Mouse (Mus musculus) intestine, postnatal 0 days (tissue): Measurements from ENCODE around the gene Olfr355. TPM values are rescaled to one million over a fixed set of nuclear protein-coding genes. Genes with fewer than 3 reads are reported as not detected.

Experiments used
- ATAC-seq: fragments of 200-750 bp; cut with Nextera tagmentation; 2 replicates; pipeline ENCODE4 v1.8.0; 2017; ENCODE audit warnings: mild to moderate bottlenecking, moderate TSS enrichment, moderate library complexity
- H3K27ac ChIP-seq: fragments of 300-500 bp; sonication (generic); 2 replicates; pipeline ENCODE4 v1.5.1; 2014; ENCODE audit warnings: mild to moderate bottlenecking, low read depth, low read length, moderate library complexity
- H3K27me3 ChIP-seq: fragments of 300-500 bp; sonication (generic); replicated peaks from 2 replicates; pipeline ENCODE4 v1.6.1; 2014; ENCODE audit warnings: low read length, mixed read lengths; ENCODE audit not compliant: control insufficient read depth, insufficient read depth
- H3K36me3 ChIP-seq: fragments of 300-500 bp; sonication (generic); 2 replicates; pipeline ENCODE4 v1.6.1; 2014; ENCODE audit warnings: mild to moderate bottlenecking, moderate library complexity; ENCODE audit not compliant: control insufficient read depth, insufficient read depth
- H3K4me1 ChIP-seq: fragments of 300-500 bp; sonication (generic); replicated peaks from 2 replicates; pipeline ENCODE4 v1.6.1; 2014; ENCODE audit warnings: antibody characterized with exemption, low read length, mixed read lengths; ENCODE audit not compliant: control insufficient read depth, insufficient read depth
- H3K4me2 ChIP-seq: fragments of 300-500 bp; sonication (generic); replicated peaks from 2 replicates; pipeline ENCODE4 v1.6.1; 2014; ENCODE audit warnings: low read depth, mild to moderate bottlenecking, moderate library complexity
- H3K4me3 ChIP-seq: fragments of 300-500 bp; sonication (generic); 2 replicates; pipeline ENCODE4 v1.5.1; 2014; ENCODE audit warnings: low read depth, low read length
- H3K9ac ChIP-seq: fragments of 300-500 bp; sonication (generic); 2 replicates; pipeline ENCODE4 v1.6.1; 2014; ENCODE audit warnings: mild to moderate bottlenecking, low read depth, low read length
- H3K9me3 ChIP-seq: fragments of 300-500 bp; sonication (generic); 2 replicates; pipeline ENCODE4 v1.6.1; 2016; ENCODE audit warnings: mixed run types; ENCODE audit not compliant: control insufficient read depth
- CTCF ChIP-seq: sonication (generic); IDR thresholded peaks from 2 replicates; pipeline ENCODE4 v1.5.1; 2016; ENCODE audit warnings: low read depth, mild to moderate bottlenecking, control low read depth, antibody characterized with exemption, moderate library complexity
- WGBS: fragments of 180-500 bp; shearing (Covaris S2); extraction: QIAGEN DNeasy Blood & Tissue Kit; methylation state at CpG from one replicate; pipeline ENCODE4 v1.1.7; 2014; 5-methylcytosine and 5-hydroxymethylcytosine counted together
- polyA plus RNA-seq: library from polyadenylated mRNA; unstranded; fragments of >200 nt; fragmentation: Nextera tagmentation; extraction: Ambion mirVana; gene quantifications from 2 replicates; pipeline ENCODE4 v1.2.1, GENCODE M21; 2015

The Olfr355 gene
- polyA plus RNA-seq, result not detected in 2 replicates

- no peak within 1 kb of the TSS for H3K4me3 ChIP-seq
- no peak within 1 kb of the TSS for H3K27ac ChIP-seq
- no peaks in the 10 kb centered on the region for H3K9me3 ChIP-seq
- no peak for ATAC-seq
- no peaks in the 10 kb centered on the region for H3K27me3 ChIP-seq
- no peak within 1 kb of the TSS for H3K9ac ChIP-seq
- H3K4me2 ChIP-seq, result no peak within 1 kb of the TSS
- no peaks in the 10 kb centered on the region for H3K4me1 ChIP-seq
- TF ChIP-seq CTCF, result no peak
- H3K36me3 ChIP-seq, result no peaks in the 10 kb centered on the region
Measured at GRCm38 (mm10) chr2:36928797-36929196, at the start of gene Olfr355. TSS of gene Olfr355 (minus strand) at chr2:36928897.

GRCm38 (mm10) chr2:36936821-36937220 is 8.1 kb upstream of the Olfr355 start, which contains the start of gene Olfr356:
TSS of gene Olfr356 (plus strand) at chr2:36937121.
- H3K4me1 ChIP-seq, result no peaks in the 10 kb centered on the region
- no peaks in the 10 kb centered on the region for H3K36me3 ChIP-seq
- H3K4me2 ChIP-seq, result no peak within 1 kb of the TSS
- no peak for ATAC-seq
- no peak within 1 kb of the TSS for H3K9ac ChIP-seq
- no peak for TF ChIP-seq CTCF
- H3K27me3 ChIP-seq, result no peaks in the 10 kb centered on the region
- H3K27ac ChIP-seq, result no peak within 1 kb of the TSS
- WGBS, result 84% methylated on average over 2 of the region's 2 CpGs
- no peaks in the 10 kb centered on the region for H3K9me3 ChIP-seq
- H3K4me3 ChIP-seq, result no peak within 1 kb of the TSS

GRCm38 (mm10) chr2:36905380-36905779 is 23.3 kb downstream of the Olfr355 start, which contains the start of gene Olfr354:
TSS of gene Olfr354 (plus strand) at chr2:36905680.
- Histone ChIP-seq H3K4me2 (no peak within 1 kb of the TSS), H3K36me3 (no peaks in the 10 kb centered on the region), H3K9ac (no peak within 1 kb of the TSS), H3K9me3 (no peaks in the 10 kb centered on the region), H3K27ac (no peak within 1 kb of the TSS), H3K27me3 (no peaks in the 10 kb centered on the region), H3K4me1 (no peaks in the 10 kb centered on the region), H3K4me3 (no peak within 1 kb of the TSS)
- ATAC-seq, result no peak
- no peak for TF ChIP-seq CTCF

- Histone ChIP-seq H3K4me2 (no peak overlapping the region), H3K9ac (no peak overlapping the region), H3K27me3 (no peaks in the 10 kb centered on the region), H3K4me1 (no peaks in the 10 kb centered on the region), H3K9me3 (no peaks in the 10 kb centered on the region), H3K4me3 (no peak overlapping the region), H3K27ac (no peak overlapping the region), H3K36me3 (no peaks in the 10 kb centered on the region)
- ATAC-seq, result no peak
- TF ChIP-seq CTCF, result no peak
Measured at GRCm38 (mm10) chr2:36897114-36897513, 31.6 kb downstream of the Olfr355 start.

GRCm38 (mm10) chr2:36892836-36893235 is 35.9 kb downstream of the Olfr355 start, which contains the start of gene Olfr353:
TSS of gene Olfr353 (minus strand) at chr2:36892936.
- Histone ChIP-seq H3K4me2 (no peak within 1 kb of the TSS), H3K27ac (no peak within 1 kb of the TSS), H3K4me1 (no peaks in the 10 kb centered on the region), H3K9ac (no peak within 1 kb of the TSS), H3K4me3 (no peak within 1 kb of the TSS), H3K9me3 (no peaks in the 10 kb centered on the region), H3K27me3 (no peaks in the 10 kb centered on the region), H3K36me3 (no peaks in the 10 kb centered on the region)
- TF ChIP-seq CTCF, result no peak
- ATAC-seq, result no peak

Other genes starting within 250 kb of the Olfr355 start
- not detected in 2 replicates for gene Olfr346, start 243.1 kb downstream of the Olfr355 start, polyA plus RNA-seq
- not detected in 2 replicates for gene Olfr347, start 197.0 kb downstream of the Olfr355 start, polyA plus RNA-seq
- gene Olfr348, start 144.6 kb downstream of the Olfr355 start, polyA plus RNA-seq, result not detected in 2 replicates
- not detected in 2 replicates for gene Olfr50, start 138.4 kb downstream of the Olfr355 start, polyA plus RNA-seq
- gene Olfr3, start 111.9 kb downstream of the Olfr355 start, polyA plus RNA-seq, result not detected in 2 replicates
- gene Olfr350, start 82.6 kb downstream of the Olfr355 start, polyA plus RNA-seq, result not detected in 2 replicates
- not detected in 2 replicates for gene Olfr351, start 66.2 kb downstream of the Olfr355 start, polyA plus RNA-seq
- gene Olfr352, start 60.4 kb downstream of the Olfr355 start, polyA plus RNA-seq, result not detected in 2 replicates
- gene Olfr353, start 36.0 kb downstream of the Olfr355 start, polyA plus RNA-seq, result not detected in 2 replicates
- not detected in 2 replicates for gene Olfr354, start 23.2 kb downstream of the Olfr355 start, polyA plus RNA-seq
- gene Olfr356, start 8.2 kb upstream of the Olfr355 start, polyA plus RNA-seq, result not detected in 2 replicates
- gene Olfr357, start 64.9 kb upstream of the Olfr355 start, polyA plus RNA-seq, result not detected in 2 replicates
- gene Olfr358, start 80.4 kb upstream of the Olfr355 start, polyA plus RNA-seq, result not detected in 2 replicates
- gene Olfr360, start 136.8 kb upstream of the Olfr355 start, polyA plus RNA-seq, result not detected in 2 replicates
- not detected in 2 replicates for gene Olfr361, start 160.4 kb upstream of the Olfr355 start, polyA plus RNA-seq
- not detected in 2 replicates for gene Olfr362, start 189.0 kb upstream of the Olfr355 start, polyA plus RNA-seq
- gene Olfr364-ps1, start 210.4 kb upstream of the Olfr355 start, polyA plus RNA-seq, result not detected in 2 replicates